Mouse (Mus musculus): ENCODE data around the gene Tlr9. TPM values are rescaled to one million over a fixed set of nuclear protein-coding genes. Genes with fewer than 3 reads are reported as not detected.

Gene Tlr9
- polyA plus RNA-seq, 1 experiment from 2014 or later: 0.12 TPM

GRCm38 (mm10) chr9:106206515-106206914, 15.9 kb upstream of the Tlr9 start:
- WGBS: 71% methylated on average over 2 of the region's 2 CpGs
- no peak overlapping the region for H3K4me3 ChIP-seq (ENCODE audit: low read depth, low read length)
- DNase-seq (ENCODE audit: low spot score) (no peak), ATAC-seq (no peak)
- no peaks in the 10 kb centered on the region for H3K36me3 ChIP-seq (ENCODE audit: insufficient read depth, low read length)
- peaks cover 8% of the 10 kb centered on the region; the same call in 1 of the 2 replicates for H3K4me1 ChIP-seq (ENCODE audit: insufficient read depth, low read depth, low read length)
- H3K9me3 ChIP-seq (ENCODE audit: low read length): no peaks in the 10 kb centered on the region
- no peak overlapping the region for H3K27ac ChIP-seq (ENCODE audit: low read length)
- TF ChIP-seq EP300 (IDR thresholded peaks at IDR 0.05): no peak
- no peak for TF ChIP-seq CTCF (IDR thresholded peaks at IDR 0.05)
- H3K9ac ChIP-seq (replicated peaks; ENCODE audit: low read depth): no peak overlapping the region
- no peaks in the 10 kb centered on the region for H3K27me3 ChIP-seq (replicated peaks; ENCODE audit: insufficient read depth, low read length)
- H3K4me2 ChIP-seq (replicated peaks; ENCODE audit: low read depth, low read length): no peak overlapping the region

DNA sequence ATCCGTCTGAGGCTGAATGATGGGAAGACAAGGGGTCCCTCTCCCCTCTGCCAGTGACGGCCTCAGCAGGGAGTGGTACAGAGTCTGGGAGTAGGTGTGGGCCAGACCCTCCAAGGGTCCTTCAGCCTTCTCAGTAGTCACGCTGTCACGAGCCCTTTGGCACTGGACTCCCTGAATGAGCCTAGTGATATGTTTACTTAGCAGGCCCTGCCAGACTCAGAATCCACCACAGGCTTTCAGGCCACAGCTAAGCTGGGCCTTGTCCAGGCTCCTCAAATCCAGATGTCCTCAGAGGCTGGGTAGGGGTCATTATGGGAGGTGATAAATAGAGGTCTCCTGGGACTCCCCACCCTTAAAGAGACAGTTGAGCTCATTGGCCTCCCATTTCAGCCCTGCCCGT, 14.2 kb upstream of the Tlr9 start:
- Histone ChIP-seq H3K27me3 (replicated peaks; ENCODE audit: insufficient read depth, low read length) (no peaks in the 10 kb centered on the region), H3K9me3 (ENCODE audit: low read length) (no peaks in the 10 kb centered on the region), H3K4me3 (ENCODE audit: low read depth, low read length) (no peak overlapping the region), H3K4me2 (replicated peaks; ENCODE audit: low read depth, low read length) (no peak overlapping the region), H3K27ac (ENCODE audit: low read length) (no peak overlapping the region), H3K9ac (replicated peaks; ENCODE audit: low read depth) (no peak overlapping the region), H3K4me1 (ENCODE audit: insufficient read depth, low read depth, low read length) (peaks cover 4% of the 10 kb centered on the region; the same call in 1 of the 2 replicates), H3K36me3 (ENCODE audit: insufficient read depth, low read length) (peaks cover 7% of the 10 kb centered on the region; the same call in 1 of the 2 replicates)
- no peak for ATAC-seq
- WGBS: 52% methylated on average over 5 of the region's 5 CpGs
- DNase-seq (ENCODE audit: low spot score): peak; percentile 52
- TF ChIP-seq EP300 (IDR thresholded peaks at IDR 0.05) (no peak), CTCF (IDR thresholded peaks at IDR 0.05) (no peak)

GRCm38 (mm10) chr9:106209954-106210353, 12.4 kb upstream of the Tlr9 start:
- TF ChIP-seq EP300 (IDR thresholded peaks at IDR 0.05): no peak
- no peak for TF ChIP-seq CTCF (IDR thresholded peaks at IDR 0.05)
- no peak overlapping the region for H3K4me3 ChIP-seq (ENCODE audit: low read depth, low read length)
- no peaks in the 10 kb centered on the region for H3K9me3 ChIP-seq (ENCODE audit: low read length)
- peaks cover 19% of the 10 kb centered on the region; the same call in 1 of the 2 replicates for H3K36me3 ChIP-seq (ENCODE audit: insufficient read depth, low read length)
- no peak overlapping the region for H3K4me2 ChIP-seq (replicated peaks; ENCODE audit: low read depth, low read length)
- H3K27me3 ChIP-seq (replicated peaks; ENCODE audit: insufficient read depth, low read length): no peaks in the 10 kb centered on the region
- H3K4me1 ChIP-seq (ENCODE audit: insufficient read depth, low read depth, low read length): no peaks in the 10 kb centered on the region
- DNase-seq (ENCODE audit: low spot score) (no peak), ATAC-seq (no peak)
- H3K27ac ChIP-seq (ENCODE audit: low read length): no peak overlapping the region
- WGBS: 80% methylated on average over 4 of the region's 4 CpGs
- no peak overlapping the region for H3K9ac ChIP-seq (replicated peaks; ENCODE audit: low read depth)

- no peak for TF ChIP-seq EP300 (IDR thresholded peaks at IDR 0.05)
- no peak for TF ChIP-seq CTCF (IDR thresholded peaks at IDR 0.05)
- H3K36me3 ChIP-seq (ENCODE audit: insufficient read depth, low read length): peaks cover 23% of the 10 kb centered on the region
- H3K4me1 ChIP-seq (ENCODE audit: insufficient read depth, low read depth, low read length): no peaks in the 10 kb centered on the region
- DNase-seq (ENCODE audit: low spot score) (peak; percentile 57), ATAC-seq (peak; percentile 56)
- H3K9ac ChIP-seq (replicated peaks; ENCODE audit: low read depth): no peak overlapping the region
- H3K27me3 ChIP-seq (replicated peaks; ENCODE audit: insufficient read depth, low read length): no peaks in the 10 kb centered on the region
- no peaks in the 10 kb centered on the region for H3K9me3 ChIP-seq (ENCODE audit: low read length)
- H3K4me2 ChIP-seq (replicated peaks; ENCODE audit: low read depth, low read length): peak overlapping the region; percentile 50
- peak overlapping the region; percentile 10; the same call in 1 of the 2 replicates for H3K4me3 ChIP-seq (ENCODE audit: low read depth, low read length)
- 66% methylated on average over 9 of the region's 9 CpGs for WGBS
- peak overlapping the region; percentile 71; the same call in 1 of the 2 replicates for H3K27ac ChIP-seq (ENCODE audit: low read length)
Measured at GRCm38 (mm10) chr9:106210853-106211609, 11.4 kb upstream of the Tlr9 start.

DNA sequence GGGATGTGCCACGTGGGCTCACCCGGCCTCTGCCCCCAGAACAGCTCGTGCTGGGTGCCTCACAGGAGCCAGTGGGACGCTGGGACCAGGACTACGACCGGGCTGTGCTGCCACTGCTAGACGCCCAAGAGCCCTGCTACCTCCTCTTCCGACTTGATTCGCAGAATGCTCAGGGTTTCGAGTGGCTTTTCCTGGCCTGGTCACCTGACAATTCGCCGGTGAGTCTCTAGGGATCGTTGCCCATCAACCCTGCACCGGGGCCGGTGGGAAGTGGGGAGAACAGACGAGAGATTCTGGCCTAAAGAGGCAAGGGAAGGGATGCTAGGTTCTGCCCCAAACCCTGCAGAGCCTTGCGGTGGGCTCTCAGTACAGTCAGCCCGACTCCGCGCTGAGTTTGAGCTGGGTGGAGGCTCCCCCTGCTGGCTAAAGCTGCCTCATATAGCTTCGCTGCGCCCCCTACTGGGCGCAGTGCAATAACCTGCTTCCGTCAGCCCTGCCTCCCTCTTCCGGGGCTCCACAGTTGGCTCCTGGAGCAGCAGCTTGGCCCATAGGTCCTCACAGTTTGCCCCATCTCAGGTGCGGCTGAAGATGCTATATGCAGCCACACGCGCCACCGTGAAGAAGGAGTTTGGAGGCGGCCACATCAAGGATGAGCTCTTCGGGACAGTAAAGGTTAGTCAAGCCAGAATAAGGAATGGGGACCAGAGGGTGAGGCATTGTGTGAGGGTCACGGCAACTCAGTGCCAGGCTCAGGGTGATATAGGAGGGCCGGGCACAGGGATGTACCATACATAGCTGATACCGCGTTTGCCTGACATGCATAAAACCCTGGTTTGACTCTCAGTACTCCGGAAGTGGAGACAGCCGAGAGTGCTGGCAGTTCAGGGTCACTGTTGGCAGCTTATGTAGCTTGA, 10.5 kb upstream of the Tlr9 start:
- H3K9ac ChIP-seq (replicated peaks; ENCODE audit: low read depth): 0 out of 2 replicates have a peak overlapping the region, but pooled peaks have one; percentile 19
- WGBS: 24% methylated on average over 37 of the region's 37 CpGs
- peak overlapping the region; percentile 50 for H3K4me2 ChIP-seq (replicated peaks; ENCODE audit: low read depth, low read length)
- DNase-seq (ENCODE audit: low spot score): peak; percentile 95
- peak; percentile 85 for ATAC-seq
- no peaks in the 10 kb centered on the region for H3K27me3 ChIP-seq (replicated peaks; ENCODE audit: insufficient read depth, low read length)
- H3K4me1 ChIP-seq (ENCODE audit: insufficient read depth, low read depth, low read length): no peaks in the 10 kb centered on the region
- H3K9me3 ChIP-seq (ENCODE audit: low read length): no peaks in the 10 kb centered on the region
- peaks cover 23% of the 10 kb centered on the region for H3K36me3 ChIP-seq (ENCODE audit: insufficient read depth, low read length)
- peak; percentile 100 for TF ChIP-seq CTCF (IDR thresholded peaks at IDR 0.05)
- TF ChIP-seq EP300 (IDR thresholded peaks at IDR 0.05): no peak
- H3K4me3 ChIP-seq (ENCODE audit: low read depth, low read length): peak overlapping the region; percentile 10; the same call in 1 of the 2 replicates
- peak overlapping the region; percentile 71 for H3K27ac ChIP-seq (ENCODE audit: low read length)

- Histone ChIP-seq H3K27me3 (replicated peaks; ENCODE audit: insufficient read depth, low read length) (no peaks in the 10 kb centered on the region), H3K4me1 (ENCODE audit: insufficient read depth, low read depth, low read length) (no peaks in the 10 kb centered on the region), H3K9me3 (ENCODE audit: low read length) (no peaks in the 10 kb centered on the region), H3K27ac (ENCODE audit: low read length) (no peak overlapping the region), H3K4me3 (ENCODE audit: low read depth, low read length) (no peak overlapping the region), H3K9ac (replicated peaks; ENCODE audit: low read depth) (no peak overlapping the region), H3K36me3 (ENCODE audit: insufficient read depth, low read length) (peaks cover 23% of the 10 kb centered on the region), H3K4me2 (replicated peaks; ENCODE audit: low read depth, low read length) (no peak overlapping the region)
- no peak for TF ChIP-seq EP300 (IDR thresholded peaks at IDR 0.05)
- no peak for ATAC-seq
- no peak for DNase-seq (ENCODE audit: low spot score)
- 70% methylated on average over 12 of the region's 12 CpGs for WGBS
Measured at GRCm38 (mm10) chr9:106212594-106212981, 9.8 kb upstream of the Tlr9 start.
